In genomic region chr3:69721814-69722186, GRCm38 (mm10) we compare ENCODE assay signal across 8 mouse cellular contexts. TPM values are rescaled to one million over a fixed set of nuclear protein-coding genes. Genes with fewer than 3 reads are reported as not detected.
DNase-seq lines count a peak whose midpoint lies in the region; ATAC-seq lines count a peak whose summit lies in the region.

TSS of gene Nmd3 (plus strand) at chr3:69721985.

- intact Hi-C loops in gastrocnemius, postnatal 14 days (cut with DNase I; ENCODE audit: low total_unique reads): no loop called here
- intact Hi-C loops in left cerebral cortex, postnatal 10 days (cut with DNase I): no loop called here

- peak; percentile 95 for ATAC-seq in inflammation-experienced regulatory T-cells, adult 6 months
- peak; percentile 95 for ATAC-seq in megakaryocyte-erythroid progenitor cell, adult 5-6 weeks (replicated peaks; ENCODE audit: low FRiP score, low TSS enrichment, poor library complexity, severe bottlenecking)

- peak; percentile 91 to 96 for DNase-seq in adrenal gland, adult (ENCODE audit: inconsistent age in 2 of 2, low spot score in 1 of 2)
- DNase-seq in embryo, embryonic 10.5 days (ENCODE audit: low spot score): peak; percentile 99
- peak; percentile 94 for DNase-seq in gastrocnemius, postnatal 14 days
- peak; percentile 86 to 96 for DNase-seq in left cerebral cortex, postnatal 10 days (ENCODE audit: extremely low spot score in 1 of 2, low spot score in 2 of 2)
- DNase-seq in right cerebral cortex, postnatal 25 days: peak; percentile 84
- DNase-seq in yolk sac, embryonic 10.5 days (ENCODE audit: low spot score): peak; percentile 97

RNA-seq across cellular contexts. Expression of gene Nmd3, which starts in this region (rescaled TPM):
- 10 to 100 TPM; 26.5 to 32.8 TPM for total RNA-seq in gastrocnemius, postnatal 14 days (2021)
- polyA plus RNA-seq in inflammation-experienced regulatory T-cells, adult 6 months (2017; shearing (Covaris generic)): 100 to 1,000 TPM; 125 to 133 (median 128) TPM
- total RNA-seq in left cerebral cortex, postnatal 10 days (2021): 10 to 100 TPM; 49.0 to 49.1 TPM
- 117 and 118 TPM in 2 replicates for total RNA-seq in megakaryocyte-erythroid progenitor cell, adult 5-6 weeks (2014; fragmentation: Nextera tagmentation)
- total RNA-seq in megakaryocyte-erythroid progenitor cell, adult 5-6 weeks (2017): 140 and 151 TPM in 2 replicates

Comparison
In these comparisons a context has a peak if more than half of its experiments do, and no peak if none do; other contexts are left out.
1. Peak in every context shown above with its lines: DNase-seq and ATAC-seq.